In genomic region chr19:42017399-42018247, GRCm38 (mm10) we compare ENCODE assay signal across 8 mouse cellular contexts. TPM values are rescaled to one million over a fixed set of nuclear protein-coding genes. Genes with fewer than 3 reads are reported as not detected.
DNase-seq lines count a peak whose midpoint lies in the region; ATAC-seq lines count a peak whose summit lies in the region.

No protein-coding gene starts in this region.

- no peak for ATAC-seq in liver, embryonic 11.5 days (replicated peaks; ENCODE audit: low FRiP score)
- ATAC-seq in neural tube, embryonic 13.5 days (ENCODE audit: low read depth): no peak

- 51% methylated on average over 8 of the region's 8 CpGs for WGBS in liver, embryonic 11.5 days
- WGBS in neural tube, embryonic 13.5 days: 75% methylated on average over 8 of the region's 8 CpGs

- no peak overlapping the region for H3K4me2 ChIP-seq in liver, embryonic 11.5 days
- no peak overlapping the region for H3K4me2 ChIP-seq in neural tube, embryonic 13.5 days

- no peaks in the 10 kb centered on the region for H3K9me3 ChIP-seq in liver, embryonic 11.5 days (ENCODE audit: control insufficient read depth, low read length)
- H3K9me3 ChIP-seq in neural tube, embryonic 13.5 days: no peaks in the 10 kb centered on the region

- H3K4me3 ChIP-seq in liver, embryonic 11.5 days (ENCODE audit: low read depth, low read length): no peak overlapping the region
- no peak overlapping the region for H3K4me3 ChIP-seq in neural tube, embryonic 13.5 days

- no peaks in the 10 kb centered on the region for H3K27me3 ChIP-seq in liver, embryonic 11.5 days (replicated peaks; ENCODE audit: control insufficient read depth, insufficient read depth, low read length)
- H3K27me3 ChIP-seq in neural tube, embryonic 13.5 days: no peaks in the 10 kb centered on the region

- no peaks in the 10 kb centered on the region for H3K36me3 ChIP-seq in liver, embryonic 11.5 days (ENCODE audit: control insufficient read depth, insufficient read depth, low read length)
- no peaks in the 10 kb centered on the region for H3K36me3 ChIP-seq in neural tube, embryonic 13.5 days

- peak overlapping the region; percentile 45; the same call in 1 of the 2 replicates for H3K27ac ChIP-seq in liver, embryonic 11.5 days (ENCODE audit: low read depth, low read length)
- H3K27ac ChIP-seq in neural tube, embryonic 13.5 days (replicated peaks): peak overlapping the region; percentile 71

- DNase-seq in kidney, adult 9 months: peak; percentile 41
- no peak for DNase-seq in kidney, adult 18-20 months
- DNase-seq in cerebellum, postnatal 14 days: peak; percentile 90 to 94
- DNase-seq in heart, adult 18-20 months: peak; percentile 82 to 91
- DNase-seq in kidney, postnatal 10 days: peak; percentile 74
- no peak for DNase-seq in liver, embryonic 11.5 days (ENCODE audit: low spot score)
- DNase-seq in spleen, postnatal 4 days (ENCODE audit: low spot score in 2 of 2): no peak

- H3K4me1 ChIP-seq in liver, embryonic 11.5 days (replicated peaks; ENCODE audit: control insufficient read depth, insufficient read depth, low read length): peaks cover 8% of the 10 kb centered on the region; the same call in 1 of the 2 replicates
- H3K4me1 ChIP-seq in neural tube, embryonic 13.5 days (replicated peaks): peaks cover 21% of the 10 kb centered on the region

- no peak overlapping the region for H3K9ac ChIP-seq in liver, embryonic 11.5 days (ENCODE audit: low read depth, low read length)
- H3K9ac ChIP-seq in neural tube, embryonic 13.5 days: no peak overlapping the region

RNA-seq across cellular contexts. Expression of gene Ankrd2, which starts 18.2 kb away (rescaled TPM):
- under 1 TPM in 1 of 2 experiments, not detected in 1; 0.47 TPM for total RNA-seq in heart, adult 18-20 months (2021)
- polyA plus RNA-seq in liver, embryonic 11.5 days (2014; fragmentation: Nextera tagmentation; extraction: Ambion mirVana): not detected in 2 replicates
- 0.53 and 0.73 TPM in 2 replicates for polyA plus RNA-seq in neural tube, embryonic 13.5 days (2015; fragmentation: Nextera tagmentation; extraction: Ambion mirVana)

RNA-seq across cellular contexts. Expression of gene Hoga1, which starts 27.8 kb away (rescaled TPM):
- 1 to 10 TPM; 1.3 to 1.7 TPM for total RNA-seq in heart, adult 18-20 months (2021)
- polyA plus RNA-seq in liver, embryonic 11.5 days (2014; fragmentation: Nextera tagmentation; extraction: Ambion mirVana): 8.1 and 10.1 TPM in 2 replicates
- polyA plus RNA-seq in neural tube, embryonic 13.5 days (2015; fragmentation: Nextera tagmentation; extraction: Ambion mirVana): 0.93 and 1.6 TPM in 2 replicates

RNA-seq across cellular contexts. Expression of gene 4933411K16Rik, which starts 34.4 kb away (rescaled TPM):
- not detected for total RNA-seq in heart, adult 18-20 months (2021)
- 0.13 and 0.40 TPM in 2 replicates for polyA plus RNA-seq in liver, embryonic 11.5 days (2014; fragmentation: Nextera tagmentation; extraction: Ambion mirVana)
- 0.36 TPM in 1 of 2 replicates, not detected in the other for polyA plus RNA-seq in neural tube, embryonic 13.5 days (2015; fragmentation: Nextera tagmentation; extraction: Ambion mirVana)

RNA-seq across cellular contexts. Expression of gene Ubtd1, which starts 36.1 kb away (rescaled TPM):
- 10 to 100 TPM; 17.7 to 19.2 TPM for total RNA-seq in heart, adult 18-20 months (2021)
- polyA plus RNA-seq in liver, embryonic 11.5 days (2014; fragmentation: Nextera tagmentation; extraction: Ambion mirVana): 6.7 and 7.3 TPM in 2 replicates
- polyA plus RNA-seq in neural tube, embryonic 13.5 days (2015; fragmentation: Nextera tagmentation; extraction: Ambion mirVana): 14.9 and 15.6 TPM in 2 replicates

RNA-seq across cellular contexts. Expression of gene Mms19, which starts 36.7 kb away (rescaled TPM):
- total RNA-seq in heart, adult 18-20 months (2021): 10 to 100 TPM; 13.9 to 14.6 TPM
- 27.9 and 29.1 TPM in 2 replicates for polyA plus RNA-seq in liver, embryonic 11.5 days (2014; fragmentation: Nextera tagmentation; extraction: Ambion mirVana)
- 32.8 and 37.1 TPM in 2 replicates for polyA plus RNA-seq in neural tube, embryonic 13.5 days (2015; fragmentation: Nextera tagmentation; extraction: Ambion mirVana)

Comparison
In these comparisons a context has a peak if more than half of its experiments do, and no peak if none do; other contexts are left out.
1. DNase-seq: peak in kidney, adult 9 months (single experiment), cerebellum, postnatal 14 days (2 of 2), heart, adult 18-20 months (2 of 2) and kidney, postnatal 10 days (single experiment); none in kidney, adult 18-20 months (single experiment), liver, embryonic 11.5 days (single experiment) and spleen, postnatal 4 days (0 of 2).